13 mouse cellular contexts compared by ENCODE assay signal in the genomic region with DNA sequence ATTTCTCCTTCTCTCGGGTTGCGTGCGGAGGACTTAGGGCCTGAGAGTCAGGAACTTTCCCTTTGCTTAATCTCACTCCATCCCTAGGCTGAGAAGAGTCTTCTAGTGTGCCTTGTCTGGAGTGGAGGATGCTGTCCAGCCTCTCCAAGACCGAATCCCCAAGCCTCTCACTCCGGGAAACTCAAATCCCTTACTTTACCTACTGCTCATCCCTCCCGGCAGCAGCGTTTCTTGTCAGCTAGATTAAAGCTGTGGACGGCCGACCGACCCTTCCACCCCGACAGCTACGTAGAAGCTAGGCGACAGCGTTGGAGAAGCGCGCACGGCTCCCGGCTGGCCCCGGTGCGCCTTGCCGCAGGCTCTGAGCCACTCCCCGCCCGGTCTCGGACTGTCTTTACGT. TPM values are rescaled to one million over a fixed set of nuclear protein-coding genes. Genes with fewer than 3 reads are reported as not detected.
DNase-seq lines count a peak whose midpoint lies in the region; ATAC-seq and TF ChIP-seq lines count a peak whose summit lies in the region.
"Had no signal": no experiment of that assay in that cellular context is flagged by ENCODE, and none has a peak within 500 bp of the region (broad histone marks: within the 10 kb centered on the region; RNA-seq: fewer than 3 reads in every experiment).

No protein-coding gene starts in this region.

- 2% methylated on average over 25 of the region's 25 CpGs for WGBS in lung, embryonic 14.5 days
- WGBS in embryonic facial prominence, embryonic 13.5 days, result under 1% methylated on average over 25 of the region's 25 CpGs
- under 1% methylated on average over 25 of the region's 25 CpGs for WGBS in limb, embryonic 10.5 days
- under 1% methylated on average over 25 of the region's 25 CpGs for WGBS in neural tube, embryonic 13.5 days

- no peak overlapping the region for H3K9ac ChIP-seq in lung, embryonic 14.5 days
- H3K9ac ChIP-seq in embryonic facial prominence, embryonic 13.5 days, result no peak overlapping the region
- H3K9ac ChIP-seq in neural tube, embryonic 13.5 days, result no peak overlapping the region
- H3K9ac ChIP-seq: heart, embryonic 12.5 days; liver, embryonic 15.5 days had no signal

- no peaks in the 10 kb centered on the region for H3K9me3 ChIP-seq in lung, embryonic 14.5 days (ENCODE audit: low read depth, low read length)
- no peaks in the 10 kb centered on the region for H3K9me3 ChIP-seq in embryonic facial prominence, embryonic 13.5 days
- no peaks in the 10 kb centered on the region for H3K9me3 ChIP-seq in limb, embryonic 10.5 days (replicated peaks)
- H3K9me3 ChIP-seq in neural tube, embryonic 13.5 days, result no peaks in the 10 kb centered on the region
- H3K9me3 ChIP-seq: heart, embryonic 12.5 days; liver, embryonic 15.5 days had no signal

- H3K4me3 ChIP-seq in lung, embryonic 14.5 days (ENCODE audit: low read depth, low read length), result no peak overlapping the region
- peak overlapping the region; percentile 45 for H3K4me3 ChIP-seq in embryonic facial prominence, embryonic 13.5 days
- H3K4me3 ChIP-seq in limb, embryonic 10.5 days, result peak overlapping the region; percentile 43; the same call in 1 of the 2 replicates
- H3K4me3 ChIP-seq in neural tube, embryonic 13.5 days, result peak overlapping the region; percentile 22
- H3K4me3 ChIP-seq: liver, embryonic 15.5 days had no signal

- no peak overlapping the region for H3K4me2 ChIP-seq in lung, embryonic 14.5 days
- H3K4me2 ChIP-seq in embryonic facial prominence, embryonic 13.5 days, result peak overlapping the region; percentile 70
- peak overlapping the region; percentile 54 for H3K4me2 ChIP-seq in neural tube, embryonic 13.5 days
- H3K4me2 ChIP-seq: liver, embryonic 15.5 days had no signal

- no peaks in the 10 kb centered on the region for H3K36me3 ChIP-seq in lung, embryonic 14.5 days (ENCODE audit: insufficient read depth)
- H3K36me3 ChIP-seq in embryonic facial prominence, embryonic 13.5 days, result no peaks in the 10 kb centered on the region
- no peaks in the 10 kb centered on the region for H3K36me3 ChIP-seq in limb, embryonic 10.5 days
- no peaks in the 10 kb centered on the region for H3K36me3 ChIP-seq in neural tube, embryonic 13.5 days
- H3K36me3 ChIP-seq: heart, embryonic 12.5 days; liver, embryonic 15.5 days had no signal

- H3K27ac ChIP-seq in lung, embryonic 14.5 days (ENCODE audit: low read depth), result no peak overlapping the region
- no peak overlapping the region for H3K27ac ChIP-seq in embryonic facial prominence, embryonic 13.5 days
- H3K27ac ChIP-seq in limb, embryonic 10.5 days, result no peak overlapping the region
- H3K27ac ChIP-seq in neural tube, embryonic 13.5 days (replicated peaks), result no peak overlapping the region
- H3K27ac ChIP-seq: kidney, postnatal 0 days; liver, embryonic 15.5 days had no signal

- peaks cover 80% of the 10 kb centered on the region for H3K27me3 ChIP-seq in lung, embryonic 14.5 days (ENCODE audit: insufficient read depth, low read length)
- H3K27me3 ChIP-seq in embryonic facial prominence, embryonic 13.5 days, result peaks cover 98% of the 10 kb centered on the region
- H3K27me3 ChIP-seq in limb, embryonic 10.5 days (ENCODE audit: low read depth, poor library complexity, severe bottlenecking), result peaks cover 97% of the 10 kb centered on the region
- H3K27me3 ChIP-seq in neural tube, embryonic 13.5 days, result peaks cover 89% of the 10 kb centered on the region

- no peak for TF ChIP-seq CTCF in lung, embryonic 14.5 days (IDR thresholded peaks at IDR 0.05; ENCODE audit: low read depth)

- H3K4me1 ChIP-seq in lung, embryonic 14.5 days (ENCODE audit: insufficient read depth), result no peaks in the 10 kb centered on the region
- H3K4me1 ChIP-seq in embryonic facial prominence, embryonic 13.5 days, result peaks cover 25% of the 10 kb centered on the region
- H3K4me1 ChIP-seq in limb, embryonic 10.5 days, result peaks cover 23% of the 10 kb centered on the region
- H3K4me1 ChIP-seq in neural tube, embryonic 13.5 days (replicated peaks), result peaks cover 24% of the 10 kb centered on the region
- H3K4me1 ChIP-seq: liver, embryonic 15.5 days had no signal

- peak; percentile 38 for DNase-seq in lung, embryonic 14.5 days
- no peak for DNase-seq in lung, adult 18-20 months
- peak; percentile 64 for DNase-seq in limb, embryonic 10.5 days (ENCODE audit: low spot score)
- DNase-seq in frontal cortex, postnatal 25 days (ENCODE audit: low spot score in 2 of 2), result no peak
- DNase-seq in layer of hippocampus, postnatal 36 days, result no peak
- no peak for DNase-seq in kidney, postnatal 10 days

- no peak for ATAC-seq in lung, embryonic 14.5 days (ENCODE audit: insufficient read depth)
- ATAC-seq in embryonic facial prominence, embryonic 13.5 days (ENCODE audit: insufficient number of reproducible peaks, insufficient read depth, low FRiP score, low TSS enrichment, low read depth), result no peak
- ATAC-seq in neural tube, embryonic 13.5 days (ENCODE audit: low read depth), result no peak

RNA-seq across cellular contexts. Expression of gene Wnt3a, which starts 0.8 kb away (rescaled TPM):
- not detected in 2 replicates for polyA plus RNA-seq in lung, embryonic 14.5 days (2014; fragmentation: Nextera tagmentation; extraction: Ambion mirVana)
- 3.7 and 4.0 TPM in 2 replicates for polyA plus RNA-seq in embryonic facial prominence, embryonic 13.5 days (2015; fragmentation: Nextera tagmentation; extraction: Ambion mirVana)
- 0.14 and 0.53 TPM in 2 replicates for polyA plus RNA-seq in limb, embryonic 10.5 days (2016; fragmentation: Nextera tagmentation; extraction: Ambion mirVana)
- 1.2 and 1.7 TPM in 2 replicates for polyA plus RNA-seq in neural tube, embryonic 13.5 days (2015; fragmentation: Nextera tagmentation; extraction: Ambion mirVana)
- not detected for total RNA-seq in layer of hippocampus, postnatal 36 days (2021)
- polyA plus RNA-seq: cortical plate, adult 2 months; kidney, postnatal 0 days; liver, embryonic 15.5 days; small intestine, adult 2 months had no signal

RNA-seq across cellular contexts. Expression of gene Wnt9a, which starts 17.0 kb away (rescaled TPM):
- 1.1 and 1.5 TPM in 2 replicates for polyA plus RNA-seq in lung, embryonic 14.5 days (2014; fragmentation: Nextera tagmentation; extraction: Ambion mirVana)
- polyA plus RNA-seq in embryonic facial prominence, embryonic 13.5 days (2015; fragmentation: Nextera tagmentation; extraction: Ambion mirVana), result 6.9 and 7.3 TPM in 2 replicates
- 1.2 and 1.8 TPM in 2 replicates for polyA plus RNA-seq in limb, embryonic 10.5 days (2016; fragmentation: Nextera tagmentation; extraction: Ambion mirVana)
- 3.6 and 3.8 TPM in 2 replicates for polyA plus RNA-seq in neural tube, embryonic 13.5 days (2015; fragmentation: Nextera tagmentation; extraction: Ambion mirVana)
- total RNA-seq in layer of hippocampus, postnatal 36 days (2021), result 1 to 10 TPM; 3.1 to 3.6 TPM

Comparison
In these comparisons a context has a peak if more than half of its experiments do, and no peak if none do; other contexts are left out.
1. DNase-seq: peak in lung, embryonic 14.5 days (single experiment) and limb, embryonic 10.5 days (single experiment); none in lung, adult 18-20 months (0 of 2), frontal cortex, postnatal 25 days (0 of 2), layer of hippocampus, postnatal 36 days (0 of 2) and kidney, postnatal 10 days (single experiment).